In genomic region chr1:144272991-144273390, GRCm38 (mm10) we compare ENCODE assay signal across 27 mouse cellular contexts. TPM values are rescaled to one million over a fixed set of nuclear protein-coding genes. Genes with fewer than 3 reads are reported as not detected.
A peak's percentile ranks its signal among the peaks of the same experiment; 100 is the strongest.
DNase-seq lines count a peak whose midpoint lies in the region; ATAC-seq and TF ChIP-seq lines count a peak whose summit lies in the region.
"Had no signal": no experiment of that assay in that cellular context is flagged by ENCODE, and none has a peak within 500 bp of the region (broad histone marks: within the 10 kb centered on the region; RNA-seq: fewer than 3 reads in every experiment).

No protein-coding gene starts in this region.

- TF ChIP-seq POLR2A in brain, embryonic 14.5 days (IDR thresholded peaks at IDR 0.05; ENCODE audit: borderline replicate concordance, extremely low read depth, insufficient read depth, insufficient read length, poor library complexity, severe bottlenecking) = no peak

- DNase-seq in CD4-positive helper T cell, adult 2 months (ENCODE audit: low read depth, low spot score) = peak; percentile 66
- peak; percentile 14 for DNase-seq in brain, embryonic 14.5 days (ENCODE audit: low read depth)
- peak; percentile 61 for DNase-seq in naive thymus-derived CD4-positive, alpha-beta T cell, adult 2 months (ENCODE audit: low read depth)
- no peak for DNase-seq in cerebellum, adult 11-12 months
- DNase-seq in lung, postnatal 10 days = no peak
- no peak for DNase-seq in right cerebral cortex, postnatal 10 days (ENCODE audit: low spot score in 2 of 2)
- DNase-seq: adrenal gland, adult 8-10 months; adrenal gland, postnatal 36 days; B cell, adult 2 months; cerebellum, adult 11 months; cerebellum, adult 8-10 months; cerebellum, postnatal 10 days; cerebellum, postnatal 36 days; gastrocnemius, postnatal 10 days; gastrocnemius, postnatal 36 days; heart, adult 2 months; heart, postnatal 14 days had no signal

- TF ChIP-seq CTCF in brain, embryonic 14.5 days (IDR thresholded peaks at IDR 0.05; ENCODE audit: borderline replicate concordance, extremely low read depth, insufficient read depth, insufficient read length) = no peak

- peak; percentile 93 for ATAC-seq in CD4-positive, CD25-positive, alpha-beta regulatory T cell, adult 4 months
- ATAC-seq: forebrain, embryonic 13.5 days; forebrain, embryonic 16.5 days; intestine, embryonic 16.5 days; Patski had no signal

RNA-seq across cellular contexts. Expression of gene Rgs1, which starts 23.9 kb away (rescaled TPM):
- polyA plus RNA-seq in CD4-positive, CD25-positive, alpha-beta regulatory T cell, adult 4 months (2017; shearing (Covaris generic)) = 100 to 1,000 TPM; 590 to 617 TPM
- polyA plus RNA-seq in brain, embryonic 14.5 days (2012; rRNA removed) = not detected in 2 replicates
- polyA plus RNA-seq: embryonic facial prominence, embryonic 11.5 days; forebrain, embryonic 10.5 days; forebrain, embryonic 13.5 days; forebrain, embryonic 16.5 days; heart, adult 2 months; heart, embryonic 10.5 days; heart, embryonic 13.5 days; hindbrain, embryonic 15.5 days; Patski had no signal

Comparison
In these comparisons a context has a peak if more than half of its experiments do, and no peak if none do; other contexts are left out.
1. DNase-seq: peak in CD4-positive helper T cell, adult 2 months (single experiment), brain, embryonic 14.5 days (single experiment) and naive thymus-derived CD4-positive, alpha-beta T cell, adult 2 months (single experiment); none in cerebellum, adult 11-12 months (single experiment), lung, postnatal 10 days (single experiment) and right cerebral cortex, postnatal 10 days (0 of 2).
2. RNA of gene Rgs1, which starts 23.9 kb away (polyA plus RNA-seq): 590 to 617 TPM in CD4-positive, CD25-positive, alpha-beta regulatory T cell, adult 4 months; not detected in brain, embryonic 14.5 days; every median in the first group is over 100 times any median in the second.